Mouse (Mus musculus): ENCODE measurements around the gene Odr4. TPM values are rescaled to one million over a fixed set of nuclear protein-coding genes. Genes with fewer than 3 reads are reported as not detected.

Gene Odr4
- 33.4 and 36.3 TPM in 2 replicates for total RNA-seq (2021)
- long read RNA-seq, experiment 1, transcript Odr4-205 (14 exons, 3,273 nt) = major isoform, 28 of 44 reads
- long read RNA-seq, experiment 1, partial matches to known transcripts = 0 of 44 reads
- long read RNA-seq, experiment 1, other reads (novel, unspliced or antisense) = 16 of 44 reads
- long read RNA-seq, experiment 2, transcript Odr4-205 (14 exons, 3,273 nt) = major isoform, 18 of 26 reads
- long read RNA-seq, experiment 2, partial matches to known transcripts = 2 of 26 reads
- long read RNA-seq, experiment 2, other reads (novel, unspliced or antisense) = 6 of 26 reads

GRCm38 (mm10) chr1:150392638-150393487 is at the start of gene Odr4, which contains the start of gene Tpr:
Gene Odr4 (minus strand): TSS chr1:150393080.
Gene Tpr (plus strand): TSS chr1:150392838.
- DNase-seq = peak; percentile 99

DNA sequence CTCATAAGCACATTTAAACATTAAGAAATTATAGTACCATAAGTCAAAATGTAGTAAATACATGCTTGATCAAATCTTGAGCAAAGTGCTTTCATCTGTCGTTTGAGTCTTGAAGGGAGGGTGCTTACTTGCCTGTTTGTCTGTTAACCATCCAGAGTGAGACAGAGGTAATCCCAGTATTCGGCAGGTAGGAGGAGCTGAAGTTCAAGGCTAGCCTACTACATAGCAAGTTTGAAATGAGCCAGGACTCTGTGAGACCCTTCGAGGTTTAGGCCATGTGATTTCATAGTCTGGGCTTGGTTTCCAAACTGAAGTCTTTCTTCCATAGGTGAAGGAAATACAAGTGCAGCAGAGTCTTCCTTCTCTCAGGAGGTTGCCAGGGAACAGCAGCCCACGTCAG is 48.9 kb upstream of the Odr4 start:
- no peak for DNase-seq

DNA sequence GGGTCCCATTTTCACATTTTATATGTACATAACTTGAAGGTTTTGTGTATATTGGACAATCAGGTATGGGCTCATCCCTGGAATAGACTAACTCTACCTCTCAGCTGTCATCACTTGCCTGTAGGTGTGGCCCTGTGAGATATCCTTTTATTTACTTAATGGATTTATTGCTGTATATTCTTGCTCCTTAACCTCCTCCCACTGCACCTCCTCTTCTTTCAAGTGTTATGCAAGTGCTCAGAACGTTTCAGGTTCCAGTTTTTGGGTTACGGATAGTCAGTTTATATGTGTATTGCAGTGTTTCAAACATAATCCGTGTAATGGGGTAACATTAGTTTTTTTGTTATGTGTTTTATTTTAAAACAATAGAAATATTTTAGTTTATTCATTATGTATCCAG is 45.8 kb upstream of the Odr4 start:
- DNase-seq = no peak

- no peak for DNase-seq
These were observed 33.3 kb upstream of the Odr4 start for GRCm38 (mm10) chr1:150426216-150426615.

GRCm38 (mm10) chr1:150425665-150426064 is 32.8 kb upstream of the Odr4 start:
- DNase-seq = no peak

DNA sequence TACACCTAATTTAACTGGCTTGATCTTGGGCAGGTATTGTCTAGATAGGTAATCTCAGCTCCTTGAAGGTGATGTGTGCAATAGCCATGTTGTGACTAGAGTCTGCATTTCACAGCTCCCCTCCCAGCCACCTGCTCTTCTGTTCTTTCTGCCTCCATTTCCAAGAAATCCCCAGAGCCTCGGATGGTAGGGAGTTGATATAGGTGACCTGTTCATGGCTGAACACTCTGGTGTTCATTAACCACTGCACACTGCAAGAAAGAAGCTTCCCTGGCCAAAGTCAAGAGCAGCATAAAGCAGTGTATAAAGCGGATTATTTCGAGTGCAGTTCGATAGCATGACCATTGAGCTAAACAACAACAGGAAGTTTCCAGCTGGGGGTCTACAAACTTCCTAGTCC is 25.5 kb upstream of the Odr4 start:
- no peak for DNase-seq

- no peak for DNase-seq
These were observed 23.1 kb upstream of the Odr4 start for GRCm38 (mm10) chr1:150416006-150416405.

GRCm38 (mm10) chr1:150409996-150410395 is 17.1 kb upstream of the Odr4 start:
- DNase-seq = peak; percentile 32

- DNase-seq = no peak
These were observed 14.4 kb upstream of the Odr4 start for GRCm38 (mm10) chr1:150407285-150407684.

GRCm38 (mm10) chr1:150404555-150404954 is 11.7 kb upstream of the Odr4 start:
- no peak for DNase-seq

GRCm38 (mm10) chr1:150403914-150404313 is 11.0 kb upstream of the Odr4 start:
- DNase-seq = no peak

DNA sequence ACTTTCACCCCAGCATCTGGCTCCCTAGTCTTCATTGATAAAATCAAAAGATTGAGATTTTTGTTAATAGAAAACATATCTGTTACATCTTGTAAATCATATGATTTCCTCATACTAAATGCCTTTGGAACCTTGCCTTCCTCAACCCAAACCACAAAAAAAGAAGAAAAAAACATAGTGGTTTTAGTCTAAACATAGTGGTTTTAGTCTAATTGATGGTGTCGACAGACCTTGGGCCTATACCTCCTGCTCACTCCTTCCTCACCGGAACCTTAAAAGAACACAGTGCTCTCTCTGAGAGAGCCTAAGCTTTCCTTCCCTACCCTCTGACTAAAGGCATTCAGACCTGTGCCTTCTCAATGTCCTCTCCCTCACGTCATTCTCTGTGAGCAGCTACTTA is 3.1 kb upstream of the Odr4 start:
- no peak for DNase-seq

GRCm38 (mm10) chr1:150393488-150393852 is 590 bp upstream of the Odr4 start:
- no peak for DNase-seq

DNA sequence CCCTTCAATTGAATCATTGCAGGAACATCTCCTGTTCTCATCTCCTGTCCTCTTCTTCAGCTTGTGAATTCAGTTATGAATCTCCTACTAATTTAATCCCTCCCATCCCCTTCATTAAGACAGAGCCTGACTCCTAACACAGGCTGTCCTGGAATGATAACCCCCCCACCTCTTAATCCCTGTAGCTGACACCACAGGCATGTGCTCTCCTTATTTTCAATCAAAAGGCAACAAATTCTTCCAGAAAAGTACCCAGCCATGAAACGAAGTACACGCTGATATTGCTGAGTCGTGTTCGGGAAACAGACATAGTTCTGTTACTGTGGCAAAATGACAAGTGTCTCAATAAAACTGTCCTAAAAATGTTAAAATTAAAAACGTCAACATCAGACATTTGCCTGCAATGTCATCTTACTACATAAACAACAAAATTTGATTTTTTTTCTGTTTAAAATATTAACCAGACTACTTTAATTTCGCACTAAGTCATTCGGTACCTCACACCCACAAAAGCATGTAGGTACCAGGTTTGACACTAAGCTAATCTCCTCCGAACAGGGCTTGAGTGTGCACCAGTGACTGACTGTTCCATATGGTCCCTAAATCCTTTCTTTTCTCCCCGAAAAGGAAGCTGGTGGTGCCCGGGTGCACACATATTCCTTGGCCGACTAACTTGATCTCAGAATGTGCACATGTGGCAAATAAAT is 796 bp downstream of the Odr4 start:
- no peak for DNase-seq

DNA sequence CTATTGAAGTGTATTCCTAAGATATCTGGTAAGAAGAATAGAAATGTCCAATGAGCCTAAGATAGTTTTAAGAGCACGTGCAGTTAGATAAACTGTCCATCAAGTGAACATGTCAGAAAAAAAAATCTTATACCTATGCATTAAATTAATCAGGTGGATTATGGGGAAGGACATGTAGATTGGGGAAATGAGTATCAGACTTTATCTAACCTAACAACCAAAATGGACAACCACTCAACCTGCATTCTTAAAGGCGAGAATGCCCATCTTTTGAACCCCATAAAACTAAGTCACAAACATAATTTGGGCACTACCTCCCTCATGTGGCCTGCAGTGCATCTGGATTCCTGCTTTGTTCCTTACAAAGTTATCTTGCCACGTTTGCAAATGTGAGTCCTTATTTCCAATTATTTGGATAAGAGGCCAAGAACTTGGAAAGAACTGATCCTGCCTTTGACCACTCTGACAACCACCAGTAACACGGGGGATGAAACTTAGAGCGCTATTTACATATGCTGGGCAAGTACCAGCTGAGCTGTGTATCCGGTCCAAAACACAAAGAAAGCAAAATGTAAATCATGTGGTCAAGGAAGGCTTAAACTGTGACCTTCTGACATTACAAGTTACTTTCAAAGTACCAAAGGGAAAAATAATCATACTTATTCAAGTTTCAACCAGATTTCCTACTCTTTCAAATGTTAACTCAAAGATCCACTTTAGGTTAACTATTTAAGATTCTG is 3.3 kb downstream of the Odr4 start:
- no peak for DNase-seq

- DNase-seq = no peak
These were observed 5.3 kb downstream of the Odr4 start for GRCm38 (mm10) chr1:150387572-150387971.

DNA sequence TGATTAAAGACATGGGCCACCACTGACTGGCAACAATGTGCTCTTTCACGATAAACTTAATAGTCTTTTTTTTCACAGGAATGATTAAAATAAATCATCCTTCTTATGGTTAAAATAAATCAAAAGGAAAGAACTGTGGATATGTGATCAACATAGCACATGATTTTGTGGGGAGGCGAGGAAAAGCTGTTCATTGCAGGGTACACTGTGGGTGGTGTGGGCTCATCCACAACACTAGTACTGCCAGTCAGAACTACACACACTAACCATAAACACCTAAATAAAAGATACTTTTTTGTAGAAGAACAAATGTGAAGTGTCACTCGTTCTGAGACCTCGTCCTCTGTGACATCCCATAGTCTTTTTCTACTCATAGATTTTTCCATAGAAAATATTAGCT is 8.7 kb downstream of the Odr4 start:
- no peak for DNase-seq

DNA sequence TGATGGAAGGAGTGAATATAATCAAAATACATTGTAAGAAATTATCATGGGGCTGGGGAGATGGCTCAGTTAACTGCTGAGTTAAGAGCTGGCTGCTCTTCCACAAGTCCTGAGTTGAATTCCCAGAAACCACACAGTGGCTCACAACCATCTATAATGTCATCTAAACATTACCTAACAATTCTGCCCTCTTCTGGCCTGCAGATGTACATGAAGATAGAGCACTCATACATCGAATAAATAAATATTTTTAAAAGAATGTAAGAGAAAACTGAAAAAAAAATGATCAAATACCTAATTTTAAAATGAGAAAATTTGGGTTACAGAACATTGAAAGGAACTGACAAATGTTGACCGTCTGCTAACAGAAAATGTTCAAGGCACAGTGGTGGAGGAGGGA is 18.6 kb downstream of the Odr4 start:
- DNase-seq = no peak

- no peak for DNase-seq
These were observed 20.0 kb downstream of the Odr4 start for GRCm38 (mm10) chr1:150372895-150373294.

- DNase-seq = no peak
These were observed 32.0 kb downstream of the Odr4 start for GRCm38 (mm10) chr1:150360864-150361263.

- no peak for DNase-seq
These were observed 57.8 kb downstream of the Odr4 start for GRCm38 (mm10) chr1:150335111-150335510.

DNA sequence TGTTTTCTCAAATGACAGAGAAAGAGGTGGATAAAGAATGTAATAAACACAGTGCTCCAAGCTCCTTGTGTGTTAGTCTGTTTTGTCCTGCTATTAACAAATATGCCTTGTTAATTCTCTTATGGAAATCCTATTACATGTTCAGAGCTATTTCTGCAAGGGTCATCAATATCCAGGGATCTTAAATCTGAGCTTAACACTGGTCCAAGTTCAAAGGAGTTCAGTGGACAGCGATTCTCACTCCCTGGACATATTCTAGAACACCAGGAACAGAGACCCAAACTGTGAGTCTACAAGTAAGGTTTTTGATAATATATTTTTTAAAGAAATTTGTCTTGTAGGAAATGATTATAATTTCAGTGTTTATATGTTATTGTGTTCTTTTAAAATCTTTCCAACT is 73.7 kb downstream of the Odr4 start, which contains the start of gene Pdc:
Pdc (plus strand) TSS at position 213 of the 400 bp plus-strand sequence.
- no peak for DNase-seq
